Mouse (Mus musculus): ENCODE results near the gene Alms1.
"Not testable (repeated sequence)": the region's sequence is repeated elsewhere in the genome, so short reads cannot be mapped to it uniquely, and the experiment has no call there.

- not testable (repeated sequence) for TF ChIP-seq CTCF (IDR thresholded peaks at IDR 0.05; ENCODE audit: insufficient read depth, low read length); POLR2A (IDR thresholded peaks at IDR 0.05; ENCODE audit: borderline replicate concordance, extremely low read depth, low read depth, low read length)
Observed at GRCm38 (mm10) chr6:85709206-85709605, 121.9 kb downstream of the Alms1 start.

Data from lung, adult 2 months (tissue).